Mouse (Mus musculus): ENCODE measurements around the gene Gm10717. TPM values are rescaled to one million over a fixed set of nuclear protein-coding genes. Genes with fewer than 3 reads are reported as not detected.

Gm10717 gene
- polyA plus RNA-seq, 1 experiment from 2014 or later, result 0.29 TPM

Small RNA genes lying within 50 kb of the gene (microRNA-seq; reads per million reads assigned to microRNA genes)
- not detected for gene Mir101c (ENCODE audit: borderline number of aligned reads)

Other genes with a start within 250 kb of the Gm10717 start
- gene Gm10722, start 24.5 kb upstream of the Gm10717 start, polyA plus RNA-seq (2014; fragmentation: Nextera tagmentation; extraction: Ambion mirVana), result not detected in 2 replicates
- not detected in 2 replicates for gene Gm11168, start 22.1 kb upstream of the Gm10717 start, polyA plus RNA-seq (2014; fragmentation: Nextera tagmentation; extraction: Ambion mirVana)
- not detected in 2 replicates for gene Gm10721, start 12.3 kb upstream of the Gm10717 start, polyA plus RNA-seq (2014; fragmentation: Nextera tagmentation; extraction: Ambion mirVana)
- not detected in 2 replicates for gene Gm10720, start 9.8 kb upstream of the Gm10717 start, polyA plus RNA-seq (2014; fragmentation: Nextera tagmentation; extraction: Ambion mirVana)
- not detected in 2 replicates for gene Gm10719, start 8.0 kb upstream of the Gm10717 start, polyA plus RNA-seq (2014; fragmentation: Nextera tagmentation; extraction: Ambion mirVana)
- 0.38 TPM in 1 of 2 replicates, not detected in the other for gene Gm10718, start 1.9 kb upstream of the Gm10717 start, polyA plus RNA-seq (2014; fragmentation: Nextera tagmentation; extraction: Ambion mirVana)
- not detected in 2 replicates for gene Gm17535, start 9.2 kb downstream of the Gm10717 start, polyA plus RNA-seq (2014; fragmentation: Nextera tagmentation; extraction: Ambion mirVana)
- not detected in 2 replicates for gene Gm10715, start 11.5 kb downstream of the Gm10717 start, polyA plus RNA-seq (2014; fragmentation: Nextera tagmentation; extraction: Ambion mirVana)

Data from lung, embryonic 14.5 days (tissue).